30 mouse cellular contexts compared by ENCODE assay signal in genomic region chr17:88582999-88583398, GRCm38 (mm10). TPM values are rescaled to one million over a fixed set of nuclear protein-coding genes. Genes with fewer than 3 reads are reported as not detected.
DNase-seq lines count a peak whose midpoint lies in the region; ATAC-seq and TF ChIP-seq lines count a peak whose summit lies in the region.
"Had no signal": no experiment of that assay in that cellular context is flagged by ENCODE, and none has a peak within 500 bp of the region (broad histone marks: within the 10 kb centered on the region; RNA-seq: fewer than 3 reads in every experiment).

No protein-coding gene starts in this region.

- 70% methylated on average over 11 of the region's 11 CpGs for WGBS in lung, adult 2 months
- WGBS in intestine, embryonic 16.5 days, result 74% methylated on average over 11 of the region's 11 CpGs
- 94% methylated on average over 11 of the region's 11 CpGs for WGBS in midbrain, embryonic 13.5 days

- TF ChIP-seq POLR2A in lung, adult 2 months (IDR thresholded peaks at IDR 0.05; ENCODE audit: borderline replicate concordance, extremely low read depth, low read depth, low read length), result 0 out of 2 replicates have a peak, but pooled peaks have one; percentile 3

- no peak overlapping the region for H3K4me2 ChIP-seq in intestine, embryonic 16.5 days (ENCODE audit: low read depth, low read length)
- H3K4me2 ChIP-seq in midbrain, embryonic 13.5 days (replicated peaks), result no peak overlapping the region
- H3K4me2 ChIP-seq: embryonic facial prominence, embryonic 13.5 days; forebrain, embryonic 15.5 days; heart, embryonic 13.5 days; hindbrain, embryonic 15.5 days; limb, embryonic 12.5 days had no signal

- TF ChIP-seq CTCF in lung, adult 2 months (IDR thresholded peaks at IDR 0.05; ENCODE audit: insufficient read depth, low read length), result no peak

- H3K4me3 ChIP-seq in lung, adult 2 months (replicated peaks; ENCODE audit: extremely low read depth, low read depth, low read length), result no peak overlapping the region
- H3K4me3 ChIP-seq in intestine, embryonic 16.5 days (ENCODE audit: low read length), result no peak overlapping the region
- H3K4me3 ChIP-seq in midbrain, embryonic 13.5 days (replicated peaks), result no peak overlapping the region
- H3K4me3 ChIP-seq: embryonic facial prominence, embryonic 13.5 days; forebrain, embryonic 10.5 days; forebrain, embryonic 15.5 days; heart, embryonic 13.5 days; hindbrain, embryonic 10.5 days; hindbrain, embryonic 15.5 days; limb, embryonic 12.5 days; midbrain, embryonic 10.5 days had no signal

- peaks cover 23% of the 10 kb centered on the region for H3K36me3 ChIP-seq in intestine, embryonic 16.5 days (ENCODE audit: control insufficient read depth, insufficient read depth, low read length)
- H3K36me3 ChIP-seq in midbrain, embryonic 13.5 days, result peaks cover 85% of the 10 kb centered on the region

- no peak overlapping the region for H3K9ac ChIP-seq in intestine, embryonic 16.5 days (ENCODE audit: low read depth, low read length)
- no peak overlapping the region for H3K9ac ChIP-seq in midbrain, embryonic 13.5 days (replicated peaks)
- H3K9ac ChIP-seq: embryonic facial prominence, embryonic 13.5 days; forebrain, embryonic 15.5 days; heart, embryonic 13.5 days; hindbrain, embryonic 15.5 days; limb, embryonic 12.5 days had no signal

- peak overlapping the region; percentile 66 for H3K27ac ChIP-seq in intestine, embryonic 16.5 days (ENCODE audit: low read length)
- H3K27ac ChIP-seq in midbrain, embryonic 13.5 days, result no peak overlapping the region
- H3K27ac ChIP-seq: embryonic facial prominence, embryonic 13.5 days; forebrain, embryonic 10.5 days; forebrain, embryonic 15.5 days; heart, embryonic 13.5 days; hindbrain, embryonic 10.5 days; hindbrain, embryonic 15.5 days; limb, embryonic 12.5 days; midbrain, embryonic 10.5 days had no signal

- no peaks in the 10 kb centered on the region for H3K27me3 ChIP-seq in intestine, embryonic 16.5 days (replicated peaks; ENCODE audit: control insufficient read depth, insufficient read depth, low read length)
- no peaks in the 10 kb centered on the region for H3K27me3 ChIP-seq in midbrain, embryonic 13.5 days
- H3K27me3 ChIP-seq: embryonic facial prominence, embryonic 13.5 days; forebrain, embryonic 15.5 days; heart, embryonic 13.5 days; hindbrain, embryonic 15.5 days; limb, embryonic 12.5 days; Patski had no signal

- no peak for DNase-seq in lung, adult 2 months
- no peak for DNase-seq in lung, postnatal 14 days
- peak; percentile 27 for DNase-seq in lung, postnatal 36 days
- DNase-seq in right cerebral cortex, adult 2 months (ENCODE audit: low spot score in 2 of 2), result no peak
- DNase-seq: adrenal gland, postnatal 10 days; cerebellum, adult 11 months; cerebellum, adult 9-10 months; cerebellum, postnatal 36 days; gastrocnemius, postnatal 25 days; heart, postnatal 10 days; kidney, adult 9 months; kidney, postnatal 14 days; thymus, adult 18-20 months; thymus, postnatal 36 days had no signal

- peak; percentile 47 for ATAC-seq in intestine, embryonic 16.5 days
- no peak for ATAC-seq in granulocyte monocyte progenitor cell, adult 5-6 weeks (replicated peaks; ENCODE audit: poor library complexity, severe bottlenecking)
- no peak for ATAC-seq in midbrain, embryonic 13.5 days
- ATAC-seq: forebrain, embryonic 15.5 days; inflammation-experienced regulatory T-cells, adult 6 months; midbrain, embryonic 16.5 days; Patski had no signal

- H3K4me1 ChIP-seq in lung, adult 2 months (ENCODE audit: control insufficient read depth, insufficient read depth, low read length), result peaks cover 13% of the 10 kb centered on the region
- H3K4me1 ChIP-seq in intestine, embryonic 16.5 days (ENCODE audit: control insufficient read depth, insufficient read depth, low read length), result peaks cover 17% of the 10 kb centered on the region
- H3K4me1 ChIP-seq in midbrain, embryonic 13.5 days (replicated peaks), result no peaks in the 10 kb centered on the region
- H3K4me1 ChIP-seq: forebrain, embryonic 10.5 days; forebrain, embryonic 15.5 days; heart, embryonic 13.5 days; hindbrain, embryonic 10.5 days; hindbrain, embryonic 15.5 days; limb, embryonic 12.5 days; midbrain, embryonic 10.5 days had no signal

- H3K9me3 ChIP-seq in intestine, embryonic 16.5 days (ENCODE audit: control insufficient read depth, low read length), result no peaks in the 10 kb centered on the region
- peaks cover 7% of the 10 kb centered on the region; the same call in 1 of the 2 replicates for H3K9me3 ChIP-seq in midbrain, embryonic 13.5 days
- H3K9me3 ChIP-seq: embryonic facial prominence, embryonic 13.5 days; forebrain, embryonic 10.5 days; forebrain, embryonic 15.5 days; hindbrain, embryonic 15.5 days; limb, embryonic 12.5 days had no signal

RNA-seq across cellular contexts. Expression of gene Ston1, which starts 14.5 kb away (rescaled TPM):
- polyA plus RNA-seq in lung, adult 2 months (2012; rRNA removed), result 41.0 and 43.1 TPM in 2 replicates
- polyA plus RNA-seq in intestine, embryonic 16.5 days (2015; fragmentation: Nextera tagmentation; extraction: Ambion mirVana), result 3.9 and 4.3 TPM in 2 replicates
- total RNA-seq in granulocyte monocyte progenitor cell, adult 5-6 weeks (2014; fragmentation: Nextera tagmentation), result 0.51 TPM in 1 of 2 replicates, not detected in the other
- not detected in 2 replicates for total RNA-seq in granulocyte monocyte progenitor cell, adult 5-6 weeks (2017)
- polyA plus RNA-seq in midbrain, embryonic 13.5 days (2015; fragmentation: Nextera tagmentation; extraction: Ambion mirVana), result 0.89 and 1.7 TPM in 2 replicates
- total RNA-seq: megakaryocyte progenitor cell, adult 5-6 weeks; neutrophil, adult 5-6 weeks had no signal

RNA-seq across cellular contexts. Expression of gene Ppp1r21, which starts 53.1 kb away (rescaled TPM):
- 22.8 and 31.2 TPM in 2 replicates for polyA plus RNA-seq in lung, adult 2 months (2012; rRNA removed)
- polyA plus RNA-seq in intestine, embryonic 16.5 days (2015; fragmentation: Nextera tagmentation; extraction: Ambion mirVana), result 16.8 and 17.8 TPM in 2 replicates
- 56.3 and 72.2 TPM in 2 replicates for total RNA-seq in granulocyte monocyte progenitor cell, adult 5-6 weeks (2014; fragmentation: Nextera tagmentation)
- 58.0 and 81.3 TPM in 2 replicates for total RNA-seq in granulocyte monocyte progenitor cell, adult 5-6 weeks (2017)
- 30.9 and 33.7 TPM in 2 replicates for polyA plus RNA-seq in midbrain, embryonic 13.5 days (2015; fragmentation: Nextera tagmentation; extraction: Ambion mirVana)
